Mouse (Mus musculus) neural tube, embryonic 11.5 days (tissue): ENCODE measurements around the gene Maea. TPM values are rescaled to one million over a fixed set of nuclear protein-coding genes. Genes with fewer than 3 reads are reported as not detected.
"Not testable (repeated sequence)": the region's sequence is repeated elsewhere in the genome, so short reads cannot be mapped to it uniquely, and the experiment has no call there.

Source experiments
- ATAC-seq: fragments of 200-750 bp; cut with Nextera tagmentation; 2 replicates; pipeline ENCODE4 v1.8.0; 2017; ENCODE audit warnings: moderate number of reproducible peaks, mild to moderate bottlenecking, moderate TSS enrichment, moderate library complexity; ENCODE audit not compliant: insufficient read depth, low FRiP score, low TSS enrichment
- DNase-seq: peaks from one replicate; pipeline ENCODE4 v3.0.0-alpha.2; 2015; ENCODE audit warnings: low spot score
- H3K27ac ChIP-seq: fragments of 300-500 bp; sonication (generic); 2 replicates; pipeline ENCODE4 v1.5.1; 2014; ENCODE audit warnings: low read depth, mild to moderate bottlenecking, low read length
- H3K27me3 ChIP-seq: fragments of 300-500 bp; sonication (generic); 2 replicates; pipeline ENCODE4 v1.6.1; 2014; ENCODE audit warnings: mild to moderate bottlenecking, low read length, mixed read lengths; ENCODE audit not compliant: control insufficient read depth, insufficient read depth
- H3K36me3 ChIP-seq: fragments of 300-500 bp; sonication (generic); 2 replicates; pipeline ENCODE4 v1.6.1; 2014; ENCODE audit warnings: mild to moderate bottlenecking, low read length, moderate library complexity, mixed read lengths; ENCODE audit not compliant: control insufficient read depth, insufficient read depth
- H3K4me1 ChIP-seq: fragments of 300-500 bp; sonication (generic); 2 replicates; pipeline ENCODE4 v1.6.1; 2014; ENCODE audit warnings: low read length, mixed read lengths; ENCODE audit not compliant: control insufficient read depth, insufficient read depth
- H3K4me2 ChIP-seq: fragments of 300-500 bp; sonication (generic); 2 replicates; pipeline ENCODE4 v1.6.1; 2014; ENCODE audit warnings: low read depth, mild to moderate bottlenecking, moderate library complexity
- H3K4me3 ChIP-seq: fragments of 300-500 bp; sonication (generic); 2 replicates; pipeline ENCODE4 v1.5.1; 2014; ENCODE audit warnings: low read depth, low read length
- H3K9ac ChIP-seq: fragments of 300-500 bp; sonication (generic); 2 replicates; pipeline ENCODE4 v1.6.1; 2014; ENCODE audit warnings: mild to moderate bottlenecking, low read length
- H3K9me3 ChIP-seq: fragments of 300-500 bp; sonication (generic); 2 replicates; pipeline ENCODE4 v1.6.1; 2016; ENCODE audit warnings: low read length; ENCODE audit not compliant: control insufficient read depth
- WGBS: fragments of 180-500 bp; shearing (Covaris S2); extraction: QIAGEN DNeasy Blood & Tissue Kit; methylation state at CpG from one replicate; pipeline ENCODE4 v1.1.7; 2014; 5-methylcytosine and 5-hydroxymethylcytosine counted together
- polyA plus RNA-seq: library from polyadenylated mRNA; unstranded; fragments of >200 nt; fragmentation: Nextera tagmentation; extraction: Ambion mirVana; gene quantifications from 2 replicates; pipeline ENCODE4 v1.2.1, GENCODE M21; 2014

Maea gene
- polyA plus RNA-seq, 1 experiment from 2014 or later: 154 TPM

DNA sequence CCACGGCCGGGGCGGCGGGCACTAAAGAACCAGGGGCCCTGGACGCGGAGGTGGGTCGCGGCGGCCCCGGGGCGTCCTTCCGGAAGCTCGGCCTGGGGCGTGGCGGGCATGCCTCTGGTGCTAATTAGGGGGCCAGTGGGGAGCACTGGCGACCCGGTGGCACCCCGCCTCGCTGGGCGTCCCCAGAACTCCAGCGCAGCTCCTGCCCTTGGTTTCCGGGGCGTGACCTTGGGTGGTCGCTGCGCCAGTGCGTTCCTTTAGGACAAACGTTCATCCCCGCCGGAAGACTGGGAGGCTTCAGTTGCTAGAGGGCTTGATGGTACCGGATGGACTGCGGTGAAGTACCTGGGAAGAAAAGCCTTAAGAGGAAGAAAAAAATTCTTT lies 660 bp downstream of the Maea start:
- Histone ChIP-seq H3K27ac (peak overlapping the region; percentile 75; the same call in 1 of the 2 replicates), H3K4me1 (peaks cover 5% of the 10 kb centered on the region; the same call in 1 of the 2 replicates), H3K9me3 (no peaks in the 10 kb centered on the region), H3K36me3 (no peaks in the 10 kb centered on the region; the same call in 1 of the 2 replicates), H3K4me3 (peak overlapping the region; percentile 99), H3K27me3 (no peaks in the 10 kb centered on the region), H3K4me2 (peak overlapping the region; percentile 65), H3K9ac (peak overlapping the region; percentile 92)
- DNase-seq: peak; percentile 55
- 1% methylated on average over 29 of the region's 31 CpGs for WGBS
- 0 out of 2 replicates have a peak, but pooled peaks have one; percentile 7 for ATAC-seq

DNA sequence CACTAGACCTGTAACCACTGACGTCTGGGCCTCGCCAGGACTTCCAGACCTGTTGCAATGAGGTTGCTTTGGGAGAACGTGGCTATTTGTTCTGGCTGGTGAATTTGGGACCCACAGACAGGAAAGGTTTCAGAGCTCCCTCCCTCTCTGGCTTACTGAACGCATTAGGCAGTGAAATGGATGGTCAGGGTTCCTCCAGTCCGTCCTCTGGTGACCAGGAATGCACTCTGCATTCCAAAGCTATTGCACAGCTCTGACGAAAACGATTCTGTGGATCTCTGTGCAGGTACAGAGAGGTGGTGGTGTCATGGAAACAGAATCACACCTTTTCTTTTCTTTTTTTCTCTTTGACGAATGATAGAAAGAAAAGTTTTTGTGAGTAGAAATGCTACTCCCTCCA lies 1.9 kb downstream of the Maea start:
- DNase-seq (no peak), ATAC-seq (no peak)
- Histone ChIP-seq H3K4me2 (no peak overlapping the region), H3K36me3 (no peaks in the 10 kb centered on the region; the same call in 1 of the 2 replicates), H3K27ac (no peak overlapping the region), H3K9ac (no peak overlapping the region), H3K9me3 (no peaks in the 10 kb centered on the region), H3K4me3 (no peak overlapping the region), H3K4me1 (peaks cover 5% of the 10 kb centered on the region; the same call in 1 of the 2 replicates), H3K27me3 (no peaks in the 10 kb centered on the region)
- 85% methylated on average over 8 of the region's 8 CpGs for WGBS

DNA sequence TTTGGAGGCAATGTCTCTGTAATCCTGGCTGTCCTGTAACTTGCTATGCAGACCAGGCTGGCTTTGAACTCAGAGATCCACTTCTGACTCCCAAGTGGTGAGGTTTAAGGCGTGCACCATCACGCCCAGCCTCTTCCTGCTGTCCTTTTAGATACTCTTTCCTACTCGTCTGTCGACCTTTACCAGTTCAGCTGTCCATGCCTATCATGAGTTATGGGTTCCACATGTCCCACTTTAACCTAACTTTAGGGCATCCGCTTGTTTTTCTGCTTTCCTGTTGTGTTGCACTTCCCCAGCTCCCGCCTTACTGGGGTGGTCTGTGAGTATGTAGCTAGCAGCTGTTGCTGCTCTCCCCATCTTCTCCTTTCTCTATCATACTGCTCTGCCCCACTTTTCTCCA lies 5.9 kb downstream of the Maea start:
- no peaks in the 10 kb centered on the region; the same call in 1 of the 2 replicates for H3K36me3 ChIP-seq

DNA sequence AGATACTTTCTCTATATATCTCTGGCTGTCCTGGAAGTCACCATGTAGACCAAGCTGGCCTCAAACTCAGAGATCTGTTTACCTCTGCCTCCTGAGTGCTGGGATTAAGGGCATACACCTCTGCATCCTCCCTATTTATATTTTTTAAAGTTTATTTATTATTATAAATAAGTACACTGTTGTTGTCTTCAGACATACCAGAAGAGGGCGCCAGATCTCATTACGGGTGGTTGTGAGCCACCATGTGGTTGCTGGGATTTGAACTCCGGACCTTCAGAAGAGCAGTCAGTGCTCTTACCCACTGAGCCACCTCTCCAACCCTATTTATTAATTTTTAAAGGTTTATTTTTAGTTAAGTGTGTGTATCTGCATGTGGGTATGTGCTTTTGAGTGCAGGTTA lies 6.9 kb downstream of the Maea start:
- H3K4me3 ChIP-seq, H3K9ac ChIP-seq, ATAC-seq, H3K27me3 ChIP-seq, H3K9me3 ChIP-seq, H3K36me3 ChIP-seq, DNase-seq, H3K4me1 ChIP-seq, H3K4me2 ChIP-seq, H3K27ac ChIP-seq: not testable (repeated sequence)
- 71% methylated on average over 3 of the region's 3 CpGs for WGBS

More for the DNA sequence above, 5.9 kb downstream of the Maea start:
- H3K4me1 ChIP-seq: peaks cover 5% of the 10 kb centered on the region; the same call in 1 of the 2 replicates
- no peaks in the 10 kb centered on the region for H3K27me3 ChIP-seq
- no peak overlapping the region for H3K27ac ChIP-seq
- ATAC-seq (no peak), DNase-seq (no peak)
- H3K4me3 ChIP-seq: no peak overlapping the region
- WGBS: 81% methylated on average over 6 of the region's 6 CpGs
- H3K4me2 ChIP-seq: no peak overlapping the region
- H3K9ac ChIP-seq: no peak overlapping the region
- H3K9me3 ChIP-seq: no peaks in the 10 kb centered on the region

DNA sequence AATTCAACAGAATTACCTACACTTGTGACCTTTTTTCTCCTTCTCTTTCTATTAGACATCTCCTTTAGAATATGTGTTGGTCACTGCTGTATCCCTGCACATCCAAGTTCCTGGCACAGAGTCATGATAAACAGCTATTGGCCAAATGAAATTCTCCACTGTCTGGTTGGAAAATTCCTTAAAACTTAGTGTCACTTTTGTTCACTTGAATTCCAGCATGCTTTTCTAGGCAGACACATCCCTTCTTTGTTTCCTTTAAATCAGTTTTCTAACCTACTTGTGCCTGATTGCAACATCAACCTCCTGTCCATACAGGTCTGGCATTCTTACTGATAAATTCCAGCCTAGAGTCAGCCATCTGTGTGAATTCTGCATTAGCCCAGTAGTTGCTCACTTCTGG lies 7.5 kb downstream of the Maea start:
- Histone ChIP-seq H3K9ac (no peak overlapping the region), H3K9me3 (no peaks in the 10 kb centered on the region), H3K4me3 (no peak overlapping the region), H3K4me2 (no peak overlapping the region), H3K4me1 (no peaks in the 10 kb centered on the region), H3K36me3 (no peaks in the 10 kb centered on the region; the same call in 1 of the 2 replicates), H3K27me3 (no peaks in the 10 kb centered on the region), H3K27ac (no peak overlapping the region)
- no peak for DNase-seq
- ATAC-seq: no peak

DNA sequence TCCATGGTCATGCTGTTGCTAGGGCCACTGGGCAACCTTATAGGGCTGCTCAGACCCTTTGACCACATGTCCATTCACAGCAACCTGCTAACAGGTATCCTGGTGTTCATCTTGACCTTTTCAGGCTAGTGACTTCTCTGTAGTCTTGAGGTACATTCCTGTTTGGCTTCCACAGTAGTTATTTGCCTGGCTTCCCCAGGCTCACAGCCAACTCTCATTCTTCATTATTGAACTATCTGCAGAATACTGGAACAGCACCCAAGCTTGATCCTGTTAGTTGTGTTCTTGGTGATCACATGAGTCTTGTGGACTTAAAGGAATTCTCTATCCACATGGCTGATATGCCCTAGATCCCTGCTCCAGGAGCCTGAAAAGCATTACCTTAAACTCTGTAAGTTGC lies 8.3 kb downstream of the Maea start:
- no peak for ATAC-seq
- Histone ChIP-seq H3K4me1 (no peaks in the 10 kb centered on the region), H3K36me3 (no peaks in the 10 kb centered on the region; the same call in 1 of the 2 replicates)

DNA sequence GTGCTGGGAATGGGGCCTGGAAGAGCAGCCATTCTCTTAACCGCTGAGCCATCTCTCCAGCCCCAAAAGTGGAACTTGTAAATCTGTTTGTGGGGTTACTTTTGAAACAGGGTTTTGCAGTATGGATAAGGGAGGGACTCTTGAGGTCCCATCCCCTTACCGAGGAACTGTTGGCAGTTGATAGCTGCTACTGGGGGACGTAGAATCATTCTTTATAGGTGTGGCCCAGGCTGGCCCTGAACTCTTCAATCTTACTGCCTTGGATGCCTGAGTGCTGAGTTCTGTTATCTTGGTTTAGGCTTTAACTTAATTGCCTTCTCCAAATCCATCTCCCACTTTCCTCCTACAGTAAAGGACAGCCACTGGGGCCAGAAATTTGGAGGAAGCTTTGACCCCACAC lies 8.8 kb downstream of the Maea start:
- no peak overlapping the region for H3K4me3 ChIP-seq
- no peak overlapping the region for H3K9ac ChIP-seq
- no peaks in the 10 kb centered on the region for H3K9me3 ChIP-seq
- ATAC-seq: no peak
- no peak overlapping the region for H3K4me2 ChIP-seq
- 91% methylated on average over 3 of the region's 3 CpGs for WGBS
- no peaks in the 10 kb centered on the region for H3K27me3 ChIP-seq
- H3K36me3 ChIP-seq: no peaks in the 10 kb centered on the region; the same call in 1 of the 2 replicates
- H3K27ac ChIP-seq: no peak overlapping the region
- DNase-seq: no peak
- H3K4me1 ChIP-seq: no peaks in the 10 kb centered on the region

More for the DNA sequence above, 8.3 kb downstream of the Maea start:
- H3K9me3 ChIP-seq: no peaks in the 10 kb centered on the region
- no peak for DNase-seq
- no peak overlapping the region for H3K4me2 ChIP-seq
- no peak overlapping the region for H3K9ac ChIP-seq
- no peak overlapping the region for H3K27ac ChIP-seq
- H3K4me3 ChIP-seq: no peak overlapping the region
- no peaks in the 10 kb centered on the region for H3K27me3 ChIP-seq

DNA sequence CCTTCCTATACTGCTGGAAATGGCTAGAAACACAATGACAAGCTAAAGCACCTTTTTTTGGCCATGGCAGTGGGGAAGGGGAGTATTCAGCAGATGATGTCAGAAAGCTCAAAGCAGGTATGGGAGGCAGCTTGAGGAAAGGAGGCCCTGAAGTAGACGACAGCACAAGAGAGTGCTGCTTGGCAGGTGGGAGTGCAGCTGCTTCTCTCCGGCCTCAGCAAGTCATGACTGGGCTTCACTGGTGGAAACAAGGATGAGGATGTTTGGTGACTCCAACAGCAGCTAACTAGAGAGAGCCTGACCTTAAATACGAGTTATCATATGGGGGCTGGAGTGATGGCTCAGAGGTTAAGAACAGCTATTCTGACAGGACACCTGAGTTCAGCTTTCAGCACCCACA lies 12.3 kb downstream of the Maea start:
- DNase-seq: no peak
- no peaks in the 10 kb centered on the region for H3K9me3 ChIP-seq
- H3K4me3 ChIP-seq: no peak overlapping the region
- WGBS: 83% methylated on average over 3 of the region's 3 CpGs
- no peak for ATAC-seq
- no peaks in the 10 kb centered on the region for H3K36me3 ChIP-seq
- H3K4me1 ChIP-seq: no peaks in the 10 kb centered on the region
- no peak overlapping the region for H3K9ac ChIP-seq
- H3K27ac ChIP-seq: no peak overlapping the region
- H3K27me3 ChIP-seq: no peaks in the 10 kb centered on the region
- H3K4me2 ChIP-seq: no peak overlapping the region

DNA sequence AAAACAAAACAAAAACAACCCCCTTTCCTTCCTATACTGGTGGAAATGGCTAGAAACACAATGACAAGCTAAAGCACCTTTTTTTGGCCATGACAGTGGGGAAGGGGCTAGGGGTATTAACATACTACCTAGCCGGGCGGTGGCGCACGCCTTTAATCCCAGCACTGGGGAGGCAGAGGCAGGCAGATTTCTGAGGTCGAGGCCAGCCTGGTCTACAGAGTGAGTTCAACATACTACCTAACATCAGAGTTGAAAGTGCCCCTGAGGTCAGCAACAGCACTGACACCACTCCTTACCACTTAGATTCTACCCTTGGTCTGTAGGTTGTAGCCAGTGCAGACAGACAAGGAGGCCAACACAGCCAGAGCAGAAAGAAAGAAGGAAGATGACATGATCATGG lies 13.9 kb downstream of the Maea start:
- no peak overlapping the region for H3K4me3 ChIP-seq
- no peaks in the 10 kb centered on the region for H3K27me3 ChIP-seq
- ATAC-seq: no peak
- H3K27ac ChIP-seq: no peak overlapping the region
- H3K9me3 ChIP-seq: no peaks in the 10 kb centered on the region
- 99% methylated on average over 5 of the region's 5 CpGs for WGBS
- H3K4me1 ChIP-seq: no peaks in the 10 kb centered on the region
- no peaks in the 10 kb centered on the region for H3K36me3 ChIP-seq
- H3K9ac ChIP-seq: no peak overlapping the region
- H3K4me2 ChIP-seq: no peak overlapping the region
- DNase-seq: no peak
